Mouse (Mus musculus) lung, adult 2 months (tissue): ENCODE data around the gene Iqcf3. TPM values are rescaled to one million over a fixed set of nuclear protein-coding genes. Genes with fewer than 3 reads are reported as not detected.

Experiments used
- DNase-seq: peaks from one replicate; pipeline ENCODE4 v3.0.0; 2022
- H3K4me1 ChIP-seq: fragments of 200-500 bp; 2 replicates; pipeline ENCODE4 v1.6.1; 2011; ENCODE audit warnings: low read length; ENCODE audit not compliant: control insufficient read depth, insufficient read depth
- H3K4me3 ChIP-seq: fragments of 200-500 bp; replicated peaks from 2 replicates; pipeline ENCODE3; 2011; ENCODE audit warnings: low read depth, mild to moderate bottlenecking, control low read depth, low read length; ENCODE audit errors: extremely low read depth
- CTCF ChIP-seq: fragments of 200-500 bp; IDR thresholded peaks from 2 replicates; pipeline ENCODE4 v1.5.1; 2011; ENCODE audit warnings: mild to moderate bottlenecking, low read length, control low read depth; ENCODE audit not compliant: insufficient read depth
- POLR2A ChIP-seq: fragments of 200-500 bp; IDR thresholded peaks from 2 replicates; pipeline ENCODE4 v1.6.1; 2011; ENCODE audit warnings: low read depth, mild to moderate bottlenecking, control low read depth, low read length, borderline replicate concordance; ENCODE audit errors: extremely low read depth
- WGBS: fragments of 180-500 bp; shearing (Covaris S2); methylation state at CpG from one replicate; pipeline ENCODE4 v1.1.7; 2018; 5-methylcytosine and 5-hydroxymethylcytosine counted together
- polyA plus RNA-seq: library from polyadenylated mRNA; depleted of rRNA; stranded (reverse); fragments of >200 nt; gene quantifications from 2 replicates; pipeline ENCODE4 v1.2.3, GENCODE M21; 2012

Iqcf3 gene
- polyA plus RNA-seq, 1 experiment: not detected

DNA sequence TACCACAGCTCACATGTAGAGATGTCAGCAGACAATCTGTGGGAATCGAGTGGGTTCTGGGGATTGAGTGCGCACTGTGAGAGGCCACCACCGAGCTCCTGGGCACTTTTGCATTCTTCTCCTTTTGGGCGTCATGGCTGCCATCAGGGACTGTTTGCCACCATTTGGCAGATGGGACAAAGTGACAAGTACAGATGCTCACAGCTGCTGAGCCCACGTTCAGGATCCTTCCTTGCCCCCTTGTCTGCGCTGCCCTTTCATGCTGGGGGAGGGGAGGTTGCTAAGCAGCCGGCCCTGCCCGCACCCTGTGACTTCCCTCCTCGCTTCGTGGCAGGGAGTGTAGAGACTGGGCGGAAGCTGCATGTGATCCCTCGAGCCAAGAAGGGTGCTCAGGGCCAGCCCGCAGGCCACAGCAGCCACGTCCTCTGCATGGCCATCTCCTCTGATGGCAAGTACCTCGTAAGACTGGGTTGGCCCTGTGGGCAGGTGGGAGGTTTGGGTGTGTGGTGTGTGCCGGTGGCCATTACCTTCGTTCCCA, 78.8 kb downstream of the Iqcf3 start:
- DNase-seq: no peak
- H3K4me1 ChIP-seq: peaks cover 5% of the 10 kb centered on the region; the same call in 1 of the 2 replicates
- TF ChIP-seq POLR2A: no peak
- H3K4me3 ChIP-seq: no peak overlapping the region
- 84% methylated on average over 17 of the region's 17 CpGs for WGBS

GRCm38 (mm10) chr9:106481676-106482075, 79.8 kb downstream of the Iqcf3 start:
- H3K4me3 ChIP-seq: no peak overlapping the region
- TF ChIP-seq CTCF (no peak), POLR2A (no peak)
- 93% methylated on average over 13 of the region's 13 CpGs for WGBS
- DNase-seq: no peak
- peaks cover 5% of the 10 kb centered on the region; the same call in 1 of the 2 replicates for H3K4me1 ChIP-seq

DNA sequence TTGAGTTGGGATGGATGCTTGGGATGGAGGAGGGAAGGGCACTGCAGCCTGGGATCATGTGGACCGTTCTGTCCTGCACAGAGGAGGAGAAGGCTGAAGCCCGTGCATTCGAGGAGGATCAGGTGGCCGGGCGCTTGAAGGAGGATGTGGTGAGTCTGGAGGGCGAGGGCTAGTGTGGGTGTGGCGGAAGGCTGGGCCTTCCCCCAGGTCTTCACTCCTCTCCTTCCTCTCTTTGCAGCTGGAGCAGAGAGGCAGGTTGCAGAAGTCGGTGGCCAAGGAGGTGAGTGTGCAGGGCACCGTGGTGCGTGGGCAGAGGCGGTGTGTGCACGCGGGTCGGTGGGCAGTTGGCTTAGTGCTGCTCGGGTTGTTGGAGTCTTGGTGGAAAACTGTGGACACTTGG, 80.4 kb downstream of the Iqcf3 start:
- Histone ChIP-seq H3K4me1 (peaks cover 5% of the 10 kb centered on the region; the same call in 1 of the 2 replicates), H3K4me3 (no peak overlapping the region)
- no peak for DNase-seq
- TF ChIP-seq POLR2A (no peak), CTCF (no peak)
- 75% methylated on average over 15 of the region's 15 CpGs for WGBS

DNA sequence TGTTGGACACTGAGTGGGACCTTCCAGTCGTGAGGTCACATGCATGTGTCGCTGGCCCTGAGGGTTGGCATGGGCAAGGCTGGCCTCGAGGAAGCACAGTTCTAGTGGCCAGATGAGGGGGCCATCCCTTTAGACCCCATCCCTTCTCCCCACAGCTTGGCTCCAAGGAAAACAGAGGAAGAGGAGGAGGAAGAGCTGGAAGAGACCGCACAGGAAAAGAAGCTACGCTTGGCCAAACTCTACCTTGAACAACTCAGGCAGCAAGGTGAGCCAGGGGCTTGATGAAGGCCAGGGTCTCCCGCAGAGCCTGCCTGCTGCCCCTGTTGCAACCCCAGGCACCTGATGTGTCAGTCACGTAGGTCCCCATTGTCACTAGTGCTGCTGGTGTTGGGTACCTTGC, 80.9 kb downstream of the Iqcf3 start:
- WGBS: 91% methylated on average over 7 of the region's 7 CpGs
- DNase-seq: no peak
- H3K4me3 ChIP-seq: no peak overlapping the region
- no peak for TF ChIP-seq POLR2A
- no peak for TF ChIP-seq CTCF
- peaks cover 5% of the 10 kb centered on the region; the same call in 1 of the 2 replicates for H3K4me1 ChIP-seq

GRCm38 (mm10) chr9:106478101-106478500, 83.3 kb downstream of the Iqcf3 start:
- WGBS: 71% methylated on average over 9 of the region's 9 CpGs
- DNase-seq: no peak
- H3K4me1 ChIP-seq: peaks cover 13% of the 10 kb centered on the region
- no peak overlapping the region for H3K4me3 ChIP-seq
- no peak for TF ChIP-seq POLR2A
- TF ChIP-seq CTCF: no peak

DNA sequence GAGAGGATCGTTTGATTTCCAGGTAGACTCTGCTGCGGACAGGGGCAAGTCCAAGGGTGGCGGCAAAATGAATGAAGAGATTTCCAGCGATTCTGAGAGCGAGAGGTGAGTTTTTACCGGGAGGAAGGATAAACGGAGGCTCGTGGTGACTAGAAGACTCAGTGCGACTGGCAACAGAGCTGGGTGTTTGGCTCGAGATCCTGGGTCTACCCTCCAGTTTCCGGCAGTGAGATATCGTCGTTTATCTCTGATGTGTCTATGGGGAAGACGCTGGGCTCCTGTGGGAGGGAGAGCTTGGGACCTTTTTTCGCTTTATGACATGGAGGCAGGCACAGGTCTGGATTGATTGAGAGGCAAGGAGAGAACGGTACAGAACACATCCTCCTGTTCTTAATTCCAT, 83.8 kb downstream of the Iqcf3 start:
- Histone ChIP-seq H3K4me3 (peak overlapping the region; percentile 53), H3K4me1 (peaks cover 13% of the 10 kb centered on the region)
- TF ChIP-seq CTCF (no peak), POLR2A (no peak)
- no peak for DNase-seq
- 1% methylated on average over 16 of the region's 16 CpGs for WGBS

DNA sequence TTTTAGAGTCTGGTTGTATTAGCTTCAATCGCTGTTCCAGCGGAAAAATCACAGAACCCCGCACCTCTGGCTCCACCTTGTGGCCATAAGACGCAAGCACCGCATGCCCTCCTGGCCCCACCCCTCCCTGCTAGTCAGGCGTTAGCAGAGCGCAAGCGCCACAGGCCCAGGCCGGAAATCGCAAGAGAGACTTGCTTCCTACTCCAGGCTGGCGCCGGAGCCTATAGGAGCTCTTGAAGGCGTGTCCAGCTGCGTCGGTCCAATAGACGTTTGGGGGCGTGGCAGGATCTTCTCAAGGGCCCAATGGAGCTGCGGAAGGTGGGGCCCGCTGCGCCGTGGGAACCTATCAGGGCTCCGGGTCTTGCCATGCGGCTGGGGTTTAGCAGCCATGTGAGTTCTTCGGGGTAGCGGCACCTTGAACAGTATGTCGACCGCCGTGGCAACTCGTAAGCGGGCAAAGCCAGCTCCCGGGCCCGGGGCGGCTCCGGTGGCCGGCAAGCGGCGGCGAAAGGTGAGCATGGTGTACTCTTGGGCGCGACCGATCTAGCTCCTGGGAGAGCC, 84.4 kb downstream of the Iqcf3 start, which contains the start of gene Parp3:
Parp3 (minus strand) TSS at position 26 of the 561 bp plus-strand sequence.
- peaks cover 13% of the 10 kb centered on the region for H3K4me1 ChIP-seq
- TF ChIP-seq POLR2A (no peak; the same call in 1 of the 2 replicates), CTCF (peak; percentile 88)
- H3K4me3 ChIP-seq: peak within 1 kb of the TSS; percentile 53

DNA sequence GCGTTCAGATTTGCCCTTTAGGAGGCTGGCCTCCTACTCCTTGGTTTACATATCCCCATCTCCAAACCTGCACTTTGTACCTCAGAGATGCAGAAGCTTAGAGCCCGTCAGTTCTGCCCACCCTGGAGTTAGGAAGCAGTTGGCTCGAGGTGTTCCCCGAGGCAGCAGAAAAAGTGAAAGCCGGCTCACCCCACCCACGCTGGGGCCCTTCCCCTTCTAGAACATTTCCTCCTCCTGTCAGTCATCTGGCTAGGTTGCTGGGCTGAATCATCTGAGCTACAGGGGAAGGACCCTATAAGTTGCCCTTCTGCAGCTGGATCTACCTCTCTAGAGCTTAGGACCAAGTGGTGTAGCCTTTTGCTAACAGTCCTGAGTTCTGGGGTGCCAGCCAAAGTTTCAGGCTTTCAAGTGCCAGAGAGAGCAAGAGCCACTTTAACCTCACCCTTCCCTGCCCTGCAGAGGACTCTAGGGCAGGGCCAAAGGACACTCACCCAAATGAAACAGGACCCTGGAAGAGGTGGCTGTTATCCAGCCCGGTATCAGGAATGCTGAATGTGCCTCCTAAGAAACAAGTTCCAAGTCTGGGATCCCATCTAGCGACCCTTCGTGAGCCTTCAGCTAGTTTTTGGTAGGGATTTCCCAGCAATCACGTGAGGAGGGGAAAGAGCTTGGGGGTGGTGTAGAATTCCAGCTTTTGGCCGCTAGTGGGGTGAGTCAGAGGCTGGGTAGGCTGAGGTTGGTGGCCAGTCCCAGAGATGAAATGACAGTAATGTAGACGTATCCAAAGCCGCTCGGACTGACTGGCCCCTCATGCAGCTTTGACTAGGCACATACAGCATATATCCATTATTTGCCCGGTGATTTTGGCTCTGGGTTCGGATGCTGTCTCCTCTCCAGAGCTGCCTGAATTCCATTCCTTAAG, 85.2 kb downstream of the Iqcf3 start:
- WGBS: 6% methylated on average over 16 of the region's 16 CpGs
- peaks cover 13% of the 10 kb centered on the region for H3K4me1 ChIP-seq
- no peak for TF ChIP-seq CTCF
- TF ChIP-seq POLR2A: 0 out of 2 replicates have a peak, but pooled peaks have one; percentile 34
- peak; percentile 75 for DNase-seq
- H3K4me3 ChIP-seq: peak overlapping the region; percentile 49

More for the DNA sequence above, 84.4 kb downstream of the Iqcf3 start, which contains the start of gene Parp3:
- under 1% methylated on average over 41 of the region's 41 CpGs for WGBS
- DNase-seq: peak; percentile 97

DNA sequence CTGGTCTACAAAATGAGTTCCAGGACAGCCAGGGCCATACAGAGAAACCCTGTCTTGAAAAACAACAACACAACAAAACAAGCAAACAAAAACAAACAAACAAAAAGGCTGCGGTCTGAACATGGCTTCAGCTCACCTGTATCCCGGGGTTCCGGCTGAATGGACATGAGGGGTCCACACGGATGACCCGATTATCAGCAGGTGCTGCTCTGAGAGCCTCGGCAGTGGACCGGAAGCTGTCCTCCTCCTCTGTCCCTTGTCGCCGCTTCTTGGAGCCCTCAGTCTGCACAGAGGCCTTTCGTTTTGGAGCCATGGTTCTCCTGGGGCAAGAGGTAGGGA, 85.8 kb downstream of the Iqcf3 start, which contains the start of gene Rrp9:
Rrp9 (plus strand) TSS at position 301 of the 339 bp plus-strand sequence.
- DNase-seq: no peak
- TF ChIP-seq CTCF (no peak), POLR2A (no peak)
- peaks cover 13% of the 10 kb centered on the region for H3K4me1 ChIP-seq
- 58% methylated on average over 10 of the region's 10 CpGs for WGBS
- peak within 1 kb of the TSS; percentile 49 for H3K4me3 ChIP-seq

GRCm38 (mm10) chr9:106475046-106475445, 86.4 kb downstream of the Iqcf3 start:
- Histone ChIP-seq H3K4me3 (peak overlapping the region; percentile 21), H3K4me1 (peaks cover 13% of the 10 kb centered on the region)
- WGBS: 53% methylated on average over 7 of the region's 7 CpGs
- peak; percentile 28 for DNase-seq
- no peak for TF ChIP-seq CTCF
- no peak for TF ChIP-seq POLR2A
